In genomic region chr19:44295741-44296140, GRCm38 (mm10) we compare ENCODE assay signal across 8 mouse cellular contexts. TPM values are rescaled to one million over a fixed set of nuclear protein-coding genes. Genes with fewer than 3 reads are reported as not detected.
DNase-seq lines count a peak whose midpoint lies in the region; ATAC-seq and TF ChIP-seq lines count a peak whose summit lies in the region.

No protein-coding gene starts in this region.

- peak overlapping the region; percentile 89 for H3K4me3 ChIP-seq in forebrain, embryonic 12.5 days (replicated peaks)
- peak overlapping the region; percentile 79 for H3K4me3 ChIP-seq in heart, postnatal 0 days (ENCODE audit: low read depth, low read length)
- H3K4me3 ChIP-seq in liver, embryonic 16.5 days (ENCODE audit: low read depth, low read length): peak overlapping the region; percentile 79
- peak overlapping the region; percentile 71 for H3K4me3 ChIP-seq in neural tube, embryonic 12.5 days
- peak overlapping the region; percentile 71 for H3K4me3 ChIP-seq in stomach, postnatal 0 days (ENCODE audit: low read depth, low read length)

- H3K4me2 ChIP-seq in forebrain, embryonic 12.5 days: peak overlapping the region; percentile 100
- H3K4me2 ChIP-seq in heart, postnatal 0 days (ENCODE audit: low read depth, low read length): peak overlapping the region; percentile 91
- H3K4me2 ChIP-seq in liver, embryonic 16.5 days (ENCODE audit: low read depth, low read length): peak overlapping the region; percentile 91
- peak overlapping the region; percentile 97 for H3K4me2 ChIP-seq in neural tube, embryonic 12.5 days (replicated peaks)
- H3K4me2 ChIP-seq in stomach, postnatal 0 days (replicated peaks; ENCODE audit: low read depth): peak overlapping the region; percentile 75

- peak; percentile 64 for ATAC-seq in CD4-positive, CD25-positive, alpha-beta regulatory T cell, adult 4 months
- ATAC-seq in forebrain, embryonic 12.5 days (ENCODE audit: low FRiP score): 0 out of 2 replicates have a peak, but pooled peaks have one; percentile 8
- peak; percentile 25 for ATAC-seq in heart, postnatal 0 days (ENCODE audit: insufficient read depth, low read depth)
- ATAC-seq in liver, embryonic 16.5 days (ENCODE audit: low read depth): peak; percentile 36
- no peak for ATAC-seq in neural tube, embryonic 12.5 days (ENCODE audit: low FRiP score, low read depth)
- ATAC-seq in stomach, postnatal 0 days (ENCODE audit: low FRiP score, low TSS enrichment): peak; percentile 69

- TF ChIP-seq EP300 in heart, postnatal 0 days (IDR thresholded peaks at IDR 0.05; ENCODE audit: low read depth): no peak
- TF ChIP-seq EP300 in stomach, postnatal 0 days (optimal IDR thresholded peaks at IDR 0.05): no peak

- H3K27me3 ChIP-seq in forebrain, embryonic 12.5 days: no peaks in the 10 kb centered on the region
- no peaks in the 10 kb centered on the region for H3K27me3 ChIP-seq in heart, postnatal 0 days (ENCODE audit: control insufficient read depth, insufficient read depth, low read length)
- H3K27me3 ChIP-seq in liver, embryonic 16.5 days (ENCODE audit: control insufficient read depth, insufficient read depth, low read depth, low read length): no peaks in the 10 kb centered on the region
- no peaks in the 10 kb centered on the region for H3K27me3 ChIP-seq in neural tube, embryonic 12.5 days (replicated peaks)
- no peaks in the 10 kb centered on the region for H3K27me3 ChIP-seq in stomach, postnatal 0 days (ENCODE audit: control insufficient read depth, insufficient read depth, low read length)

- H3K36me3 ChIP-seq in forebrain, embryonic 12.5 days (replicated peaks): peaks cover 59% of the 10 kb centered on the region
- peaks cover 27% of the 10 kb centered on the region for H3K36me3 ChIP-seq in heart, postnatal 0 days (replicated peaks; ENCODE audit: control insufficient read depth, insufficient read depth, low read length)
- peaks cover 14% of the 10 kb centered on the region for H3K36me3 ChIP-seq in liver, embryonic 16.5 days (ENCODE audit: control insufficient read depth, insufficient read depth)
- H3K36me3 ChIP-seq in neural tube, embryonic 12.5 days: peaks cover 55% of the 10 kb centered on the region
- peaks cover 24% of the 10 kb centered on the region; the same call in 1 of the 2 replicates for H3K36me3 ChIP-seq in stomach, postnatal 0 days (ENCODE audit: control insufficient read depth, insufficient read depth, low read length)

- H3K4me1 ChIP-seq in forebrain, embryonic 12.5 days: peaks cover 75% of the 10 kb centered on the region
- H3K4me1 ChIP-seq in heart, postnatal 0 days (ENCODE audit: control insufficient read depth, insufficient read depth): peaks cover 61% of the 10 kb centered on the region
- peaks cover 80% of the 10 kb centered on the region for H3K4me1 ChIP-seq in liver, embryonic 16.5 days (ENCODE audit: control insufficient read depth, low read depth, low read length)
- peaks cover 72% of the 10 kb centered on the region for H3K4me1 ChIP-seq in neural tube, embryonic 12.5 days
- peaks cover 12% of the 10 kb centered on the region for H3K4me1 ChIP-seq in stomach, postnatal 0 days (replicated peaks; ENCODE audit: control insufficient read depth, insufficient read depth)

- 5% methylated on average over 4 of the region's 4 CpGs for WGBS in forebrain, embryonic 12.5 days
- WGBS in heart, postnatal 0 days: 8% methylated on average over 4 of the region's 4 CpGs
- 3% methylated on average over 4 of the region's 4 CpGs for WGBS in liver, embryonic 16.5 days (ENCODE audit: insufficient replicate concordance)
- 3% methylated on average over 4 of the region's 4 CpGs for WGBS in neural tube, embryonic 12.5 days
- WGBS in stomach, postnatal 0 days: 1% methylated on average over 4 of the region's 4 CpGs

- peak; percentile 84 for DNase-seq in c-Kit-positive CD71-negative TER-119-negative erythroid progenitor cells, embryonic 14.5 days (ENCODE audit: low read depth)
- peak; percentile 79 for DNase-seq in heart, postnatal 0 days (ENCODE audit: low spot score)
- peak; percentile 93 to 94 for DNase-seq in kidney, postnatal 4 days
- peak; percentile 94 for DNase-seq in stomach, postnatal 0 days (ENCODE audit: low spot score)

- peak overlapping the region; percentile 99 for H3K27ac ChIP-seq in forebrain, embryonic 12.5 days
- H3K27ac ChIP-seq in heart, postnatal 0 days (ENCODE audit: low read depth): peak overlapping the region; percentile 87; the same call in 1 of the 2 replicates
- H3K27ac ChIP-seq in liver, embryonic 16.5 days (ENCODE audit: low read length): peak overlapping the region; percentile 76
- no peak overlapping the region for H3K27ac ChIP-seq in neural tube, embryonic 12.5 days
- H3K27ac ChIP-seq in stomach, postnatal 0 days (replicated peaks): peak overlapping the region; percentile 67

- no peaks in the 10 kb centered on the region for H3K9me3 ChIP-seq in forebrain, embryonic 12.5 days
- H3K9me3 ChIP-seq in heart, postnatal 0 days (replicated peaks; ENCODE audit: control insufficient read depth, low read length): no peaks in the 10 kb centered on the region
- H3K9me3 ChIP-seq in liver, embryonic 16.5 days (replicated peaks; ENCODE audit: control insufficient read depth, low read length): no peaks in the 10 kb centered on the region
- H3K9me3 ChIP-seq in neural tube, embryonic 12.5 days: no peaks in the 10 kb centered on the region
- H3K9me3 ChIP-seq in stomach, postnatal 0 days (ENCODE audit: control insufficient read depth, low read length): no peaks in the 10 kb centered on the region

- peak overlapping the region; percentile 99 for H3K9ac ChIP-seq in forebrain, embryonic 12.5 days
- H3K9ac ChIP-seq in heart, postnatal 0 days (replicated peaks; ENCODE audit: low read depth, low read length): peak overlapping the region; percentile 53; the same call in 1 of the 2 replicates
- H3K9ac ChIP-seq in liver, embryonic 16.5 days (ENCODE audit: low read depth, low read length): peak overlapping the region; percentile 80
- H3K9ac ChIP-seq in neural tube, embryonic 12.5 days: peak overlapping the region; percentile 87
- peak overlapping the region; percentile 50; the same call in 1 of the 2 replicates for H3K9ac ChIP-seq in stomach, postnatal 0 days (ENCODE audit: low read length)

- peak; percentile 99 for TF ChIP-seq CTCF in heart, postnatal 0 days (IDR thresholded peaks at IDR 0.05; ENCODE audit: low read depth)
- peak; percentile 100 for TF ChIP-seq CTCF in stomach, postnatal 0 days (IDR thresholded peaks at IDR 0.05; ENCODE audit: low read depth)

RNA-seq across cellular contexts. Expression of gene Scd2, which starts 2.3 kb away (rescaled TPM):
- 10 to 100 TPM; 40.3 to 46.7 TPM for polyA plus RNA-seq in CD4-positive, CD25-positive, alpha-beta regulatory T cell, adult 4 months (2017; shearing (Covaris generic))
- 470 and 492 TPM in 2 replicates for polyA plus RNA-seq in forebrain, embryonic 12.5 days (2016; fragmentation: Nextera tagmentation; extraction: Ambion mirVana)
- 307 and 374 TPM in 2 replicates for total RNA-seq in heart, postnatal 0 days (2014; rRNA removed; ENCODE audit: low replicate concordance)
- 47.5 and 61.2 TPM in 2 replicates for polyA plus RNA-seq in heart, postnatal 0 days (2015; fragmentation: Nextera tagmentation; extraction: Ambion mirVana)
- 131 and 147 TPM in 2 replicates for polyA plus RNA-seq in liver, embryonic 16.5 days (2015; fragmentation: Nextera tagmentation; extraction: Ambion mirVana)
- polyA plus RNA-seq in neural tube, embryonic 12.5 days (2016; fragmentation: Nextera tagmentation; extraction: Ambion mirVana): 353 and 371 TPM in 2 replicates
- 29.5 and 34.0 TPM in 2 replicates for polyA plus RNA-seq in stomach, postnatal 0 days (2015; fragmentation: Nextera tagmentation; extraction: Ambion mirVana)

RNA-seq across cellular contexts. Expression of gene Scd4, which starts 37.2 kb away (rescaled TPM):
- polyA plus RNA-seq in CD4-positive, CD25-positive, alpha-beta regulatory T cell, adult 4 months (2017; shearing (Covaris generic)): under 1 TPM; 0.42 to 0.59 TPM
- 0.15 and 0.29 TPM in 2 replicates for polyA plus RNA-seq in forebrain, embryonic 12.5 days (2016; fragmentation: Nextera tagmentation; extraction: Ambion mirVana)
- total RNA-seq in heart, postnatal 0 days (2014; rRNA removed; ENCODE audit: low replicate concordance): 10.8 and 37.4 TPM in 2 replicates
- polyA plus RNA-seq in heart, postnatal 0 days (2015; fragmentation: Nextera tagmentation; extraction: Ambion mirVana): 30.8 and 38.2 TPM in 2 replicates
- 0.04 and 0.07 TPM in 2 replicates for polyA plus RNA-seq in liver, embryonic 16.5 days (2015; fragmentation: Nextera tagmentation; extraction: Ambion mirVana)
- polyA plus RNA-seq in neural tube, embryonic 12.5 days (2016; fragmentation: Nextera tagmentation; extraction: Ambion mirVana): 0.05 and 0.08 TPM in 2 replicates
- polyA plus RNA-seq in stomach, postnatal 0 days (2015; fragmentation: Nextera tagmentation; extraction: Ambion mirVana): 0.08 TPM in 1 of 2 replicates, not detected in the other

Comparison
In these comparisons a context has a peak if more than half of its experiments do, and no peak if none do; other contexts are left out.
1. RNA of gene Scd4, which starts 37.2 kb away (polyA plus RNA-seq): 30.8 to 38.2 TPM in heart, postnatal 0 days; 0.42 to 0.59 TPM in CD4-positive, CD25-positive, alpha-beta regulatory T cell, adult 4 months, 0.15 to 0.29 TPM in forebrain, embryonic 12.5 days, 0.08 TPM in stomach, postnatal 0 days, 0.05 to 0.08 TPM in neural tube, embryonic 12.5 days and 0.04 to 0.07 TPM in liver, embryonic 16.5 days; every median in the first group is over 10 times any median in the second.
2. Peak in every context shown above with its lines, with median percentiles within 50 percentile points of each other: DNase-seq, H3K4me2 ChIP-seq, H3K4me3 ChIP-seq and H3K9ac ChIP-seq.